Mouse (Mus musculus): Measurements from ENCODE around the gene Med28.

DNA sequence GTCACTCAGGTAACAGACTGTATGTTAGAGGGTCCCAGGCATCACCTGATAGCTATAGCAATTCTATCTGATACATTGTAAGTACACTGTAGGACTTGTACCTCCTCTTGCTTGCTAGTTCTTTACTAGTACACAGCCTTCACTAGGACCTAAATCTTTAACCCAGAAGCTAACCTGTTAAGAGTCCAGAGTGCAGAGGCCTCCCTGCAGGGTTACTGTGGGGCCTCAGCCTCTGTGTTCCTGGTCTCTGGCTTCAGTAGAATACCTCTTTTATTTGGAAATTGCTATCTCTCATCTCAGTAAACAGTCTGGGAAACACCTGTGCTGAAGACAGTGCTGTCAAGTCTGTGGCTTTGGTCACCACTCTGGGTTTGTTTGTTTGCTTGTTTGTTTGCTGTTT, 24.0 kb upstream of the Med28 start:
- TF ChIP-seq EP300 (IDR thresholded peaks at IDR 0.05; ENCODE audit: low read depth): no peak
- TF ChIP-seq CTCF (IDR thresholded peaks at IDR 0.05; ENCODE audit: low read depth): no peak
